Mouse (Mus musculus): Measurements from ENCODE around the gene Rgl1.

Rgl1 gene

GRCm38 (mm10) chr1:152492258-152492657 is 273.9 kb downstream of the Rgl1 start:
- DNase-seq: no peak

- DNase-seq: no peak
Measured at GRCm38 (mm10) chr1:152490842-152491241, 275.3 kb downstream of the Rgl1 start.

- DNase-seq: no peak
Measured at GRCm38 (mm10) chr1:152476126-152476525, 290.0 kb downstream of the Rgl1 start.

GRCm38 (mm10) chr1:152468443-152468842 is 297.7 kb downstream of the Rgl1 start:
- no peak for DNase-seq

Measured in thymus, adult 18-20 months (tissue).